Mouse (Mus musculus) G1E (cell line): Measurements from ENCODE around the gene Lhx3.

Source experiments
- CTCF ChIP-seq: IDR thresholded peaks from 2 replicates; pipeline ENCODE4 v1.5.1; 2012; ENCODE audit warnings: low read depth, low read length, inconsistent platforms, mixed read lengths
- GATA1 ChIP-seq: IDR thresholded peaks from 2 replicates; pipeline ENCODE4 v1.6.1; 2012; ENCODE audit warnings: borderline replicate concordance, low read length, inconsistent platforms, mixed read lengths
- GATA2 ChIP-seq: IDR thresholded peaks from 2 replicates; pipeline ENCODE4 v1.6.1; 2012; ENCODE audit warnings: low read depth, low read length, inconsistent platforms, borderline replicate concordance
- POLR2AphosphoS5 ChIP-seq: IDR thresholded peaks from 2 replicates; pipeline ENCODE4 v1.6.1; 2012; ENCODE audit warnings: low read depth, low read length, inconsistent platforms; ENCODE audit not compliant: insufficient replicate concordance
- TAL1 ChIP-seq: conservative IDR thresholded peaks from 2 replicates; pipeline ENCODE4 v1.6.1; 2012; ENCODE audit warnings: low read depth, low read length, inconsistent platforms, mixed read lengths

GRCm38 (mm10) chr2:26184352-26184751 lies 23.7 kb downstream of the Lhx3 start:
- TF ChIP-seq GATA1 (no peak), CTCF (no peak), TAL1 (no peak), POLR2AphosphoS5 (no peak), GATA2 (no peak)
